Mouse (Mus musculus): ENCODE data around the gene Kcp.

GRCm38 (mm10) chr6:29535316-29535715 lies 27.6 kb upstream of the Kcp start:
- TF ChIP-seq POLR2A (IDR thresholded peaks at IDR 0.05; ENCODE audit: low read depth, low read length) = no peak
- TF ChIP-seq CTCF (conservative IDR thresholded peaks at IDR 0.05; ENCODE audit: insufficient read depth, insufficient read length, low read depth, low read length) = no peak

Data from kidney, adult 2 months (tissue).